Mouse (Mus musculus) hematopoietic stem cell, adult 5-6 weeks (primary cell): ENCODE data around the gene Plce1. TPM values are rescaled to one million over a fixed set of nuclear protein-coding genes. Genes with fewer than 3 reads are reported as not detected.

Experiments used
- ATAC-seq, 2 experiments: fragments of 125-278 bp in 1 of 2; replicated peaks in 1 of 2; 2 replicates each; pipeline ENCODE4 v1.8.0; 2016 to 2017; ENCODE audit warnings: inconsistent platforms in 2 of 2, mild to moderate bottlenecking in 2 of 2, moderate number of reproducible peaks in 2 of 2, low read depth in 1 of 2, moderate TSS enrichment in 1 of 2; ENCODE audit not compliant: low FRiP score in 2 of 2, poor library complexity in 2 of 2, severe bottlenecking in 2 of 2, insufficient read depth in 1 of 2, low TSS enrichment in 1 of 2
- total RNA-seq: library from RNA; stranded (forward); fragments of 172-1452, 232-1000 nt; gene quantifications from 2 replicates; pipeline ENCODE4 v1.2.3, GENCODE M21; 2017

Plce1 gene
- not detected in 2 replicates for total RNA-seq

GRCm38 (mm10) chr19:38480731-38481621 lies at the start of gene Plce1:
Plce1 (plus strand) TSS chr19:38481109.
- ATAC-seq = no peak

DNA sequence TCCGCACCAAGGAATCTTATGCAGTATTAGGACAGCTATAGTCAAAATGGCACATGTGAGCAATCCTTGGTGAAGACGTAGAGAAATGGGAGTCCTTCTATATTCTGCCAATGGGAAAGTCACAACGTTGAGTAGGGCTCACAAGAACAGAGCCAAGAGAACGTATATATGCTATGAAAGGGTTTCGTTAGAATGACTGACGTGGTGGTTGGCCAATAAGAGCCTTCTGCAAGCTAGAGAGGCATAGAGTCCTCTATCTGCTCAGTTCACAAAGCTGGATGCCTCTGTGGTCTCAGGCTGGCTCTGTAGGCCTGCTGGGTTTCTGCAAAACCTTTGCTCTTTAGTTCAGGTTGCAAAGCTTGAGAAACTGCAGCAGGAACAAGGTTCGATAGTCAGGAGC lies 49.6 kb upstream of the Plce1 start:
- ATAC-seq = no peak

GRCm38 (mm10) chr19:38432021-38432420 lies 48.9 kb upstream of the Plce1 start:
- ATAC-seq = no peak

- ATAC-seq = no peak
Measured at GRCm38 (mm10) chr19:38433381-38433780, 47.5 kb upstream of the Plce1 start.

DNA sequence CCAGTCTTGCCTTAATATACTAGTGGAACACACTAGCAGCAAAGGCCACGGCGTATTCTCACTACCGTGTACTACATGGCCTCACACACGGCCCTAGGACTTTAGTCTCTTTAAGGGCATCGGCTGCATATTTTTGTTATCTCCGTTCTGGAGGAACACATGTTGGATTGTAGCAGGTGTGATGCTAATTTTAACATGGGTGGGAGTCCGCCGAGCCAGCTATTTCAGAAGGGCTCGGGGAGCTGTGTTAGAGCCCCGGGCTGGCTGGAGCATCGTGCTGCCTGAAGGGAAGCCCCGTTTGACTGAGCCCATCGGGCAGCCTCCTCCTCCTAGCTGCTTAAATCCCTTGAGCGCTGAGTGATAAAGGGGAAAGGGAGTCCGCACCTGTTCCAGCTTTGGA lies 45.7 kb upstream of the Plce1 start:
- ATAC-seq = no peak

GRCm38 (mm10) chr19:38441860-38442259 lies 39.0 kb upstream of the Plce1 start:
- ATAC-seq = no peak

- no peak for ATAC-seq
Measured at GRCm38 (mm10) chr19:38445758-38446157, 35.2 kb upstream of the Plce1 start.

DNA sequence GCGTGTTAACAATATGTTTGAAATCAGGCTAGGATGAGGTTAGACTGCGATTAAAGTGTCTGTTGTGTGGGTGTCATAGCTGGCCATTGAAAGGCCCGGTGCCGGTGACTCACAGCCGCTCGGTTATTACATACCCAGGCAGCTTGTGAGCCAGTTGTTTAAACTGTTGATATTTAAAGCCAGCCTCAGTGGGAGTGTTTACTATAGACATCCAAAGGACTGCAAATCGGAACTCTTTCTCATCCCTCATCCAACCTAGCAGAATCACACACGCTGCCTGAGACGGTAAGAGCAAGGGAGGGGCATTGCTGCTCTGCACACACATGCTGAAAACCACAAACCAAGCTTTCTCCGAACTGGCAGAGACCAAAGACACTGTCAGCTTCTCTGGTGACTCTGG lies 25.7 kb upstream of the Plce1 start:
- no peak for ATAC-seq

- no peak for ATAC-seq
Measured at GRCm38 (mm10) chr19:38458996-38459395, 21.9 kb upstream of the Plce1 start.

- ATAC-seq = no peak
Measured at GRCm38 (mm10) chr19:38460696-38461095, 20.2 kb upstream of the Plce1 start.

GRCm38 (mm10) chr19:38470257-38470893 lies 10.5 kb upstream of the Plce1 start:
- no peak for ATAC-seq

DNA sequence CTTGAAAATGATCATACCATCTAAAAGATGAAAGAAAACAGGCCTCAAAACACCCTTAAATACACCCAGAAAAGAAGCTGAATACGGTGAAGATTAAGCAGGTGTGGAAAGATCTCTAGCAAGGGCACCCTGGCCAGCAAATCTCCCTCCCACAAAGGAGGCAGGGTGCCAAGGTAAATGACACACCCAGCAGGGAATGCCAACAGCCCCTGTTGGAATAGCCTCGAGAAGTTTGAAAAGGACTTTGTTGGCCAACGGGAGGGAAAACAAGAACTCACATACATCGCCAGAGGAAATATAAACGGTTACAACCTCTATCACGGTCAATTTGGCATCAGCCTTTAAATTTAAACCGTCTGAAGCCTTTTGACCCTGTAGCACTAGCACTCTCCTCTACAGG lies 5.5 kb upstream of the Plce1 start:
- no peak for ATAC-seq

DNA sequence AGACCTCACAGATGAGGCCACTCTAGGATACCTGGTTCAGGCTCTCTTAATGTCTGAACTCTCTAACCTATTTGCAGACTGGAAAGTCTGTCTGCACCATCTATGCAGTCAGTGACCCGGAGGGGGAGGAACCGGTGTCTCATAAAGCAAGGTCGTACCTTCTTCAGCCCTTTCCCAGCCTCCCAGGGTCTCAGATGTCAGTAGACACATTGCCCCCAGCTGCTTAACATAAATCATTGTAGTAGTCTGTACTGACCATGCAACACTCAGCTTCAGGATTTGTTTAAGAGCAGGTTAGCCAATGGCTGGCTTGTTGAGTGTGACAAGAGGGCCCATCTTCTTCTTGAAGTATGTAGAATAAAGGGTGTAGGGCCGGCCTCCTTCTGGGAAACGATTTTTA lies 2.6 kb upstream of the Plce1 start:
- ATAC-seq = no peak

DNA sequence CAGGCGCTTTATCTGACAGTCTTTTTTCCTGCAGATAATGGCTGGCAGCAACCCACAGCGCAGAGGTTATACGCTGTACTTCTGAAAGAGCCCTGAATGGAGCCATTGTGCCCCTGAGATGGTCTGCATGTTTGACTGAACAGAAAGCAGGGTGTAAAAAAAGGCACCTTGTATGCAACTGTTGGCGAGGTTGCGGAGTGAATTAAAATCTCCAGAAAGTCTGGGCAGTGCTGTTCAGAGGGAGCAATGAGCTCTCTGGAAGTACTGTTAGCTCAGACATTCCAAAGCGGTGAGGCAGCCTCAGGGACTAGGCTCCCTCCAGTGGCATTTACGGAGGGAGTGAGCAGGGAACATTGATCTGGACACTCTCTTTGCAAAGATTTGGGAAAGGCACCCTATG lies 2.0 kb upstream of the Plce1 start:
- no peak for ATAC-seq

DNA sequence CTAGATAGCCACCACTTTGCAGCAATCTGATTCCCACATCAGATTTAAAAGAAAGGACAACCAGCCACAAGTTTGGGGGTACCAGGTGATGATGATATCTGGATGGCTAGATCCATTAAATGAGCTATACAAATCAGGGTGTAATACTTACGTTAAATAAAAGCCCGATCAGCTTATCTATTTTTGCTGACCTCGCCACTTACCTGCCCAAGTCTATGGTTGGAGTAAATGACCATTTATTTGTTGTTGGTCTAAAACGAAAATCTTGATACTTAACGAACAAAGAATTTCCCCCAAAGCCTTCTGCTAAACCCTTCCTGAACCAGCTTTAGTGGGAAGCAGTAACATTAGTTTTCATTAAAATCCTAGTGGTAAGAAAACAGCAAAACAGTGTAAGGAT lies 1.4 kb upstream of the Plce1 start:
- ATAC-seq = no peak

DNA sequence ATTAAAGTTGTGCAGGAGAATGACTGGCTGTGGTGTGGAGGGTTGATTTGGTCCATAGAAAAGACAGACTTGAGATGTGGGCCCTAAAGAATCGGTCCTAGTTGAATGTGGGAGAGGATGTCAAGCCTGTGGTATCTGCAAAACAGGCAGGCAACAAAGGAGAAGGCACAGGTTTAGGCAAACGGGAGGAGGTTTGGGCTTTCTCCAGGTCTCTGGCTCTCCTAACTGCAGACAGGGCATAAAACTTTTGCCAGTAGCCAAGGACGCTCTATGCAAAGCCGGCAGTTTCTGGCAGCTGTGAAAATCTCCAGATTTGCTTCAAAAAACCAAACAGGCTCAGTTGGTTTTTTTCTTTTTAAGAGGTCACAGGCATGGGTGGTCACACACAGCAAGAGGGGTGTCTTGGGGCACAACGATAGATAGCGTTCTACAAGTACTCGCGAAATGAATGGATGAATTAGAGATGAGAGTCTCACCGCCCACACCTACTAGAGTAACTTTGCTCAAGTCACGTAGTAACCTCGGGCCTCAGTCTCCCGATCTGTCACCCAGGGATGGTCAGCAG lies 671 bp upstream of the Plce1 start:
- no peak for ATAC-seq

GRCm38 (mm10) chr19:38481906-38482305 lies 997 bp downstream of the Plce1 start:
- ATAC-seq = no peak

GRCm38 (mm10) chr19:38482406-38483181 lies 1.7 kb downstream of the Plce1 start:
- no peak for ATAC-seq
